Mouse (Mus musculus) intestine, embryonic 14.5 days (tissue): ENCODE results near the gene Mroh9. TPM values are rescaled to one million over a fixed set of nuclear protein-coding genes. Genes with fewer than 3 reads are reported as not detected.

Source experiments
- ATAC-seq: fragments of 200-750 bp; cut with Nextera tagmentation; replicated peaks from 2 replicates; pipeline ENCODE4 v1.8.0; 2017; ENCODE audit warnings: low read depth, moderate number of reproducible peaks, moderate TSS enrichment, moderate library complexity; ENCODE audit not compliant: low FRiP score, low TSS enrichment
- DNase-seq: peaks from one replicate; pipeline ENCODE4 v3.0.0-alpha.2; 2018; ENCODE audit warnings: low spot score
- H3K27ac ChIP-seq: fragments of 300-500 bp; sonication (generic); 2 replicates; pipeline ENCODE4 v1.5.1; 2014; ENCODE audit warnings: low read depth, mild to moderate bottlenecking, control low read depth
- H3K27me3 ChIP-seq: fragments of 300-500 bp; sonication (generic); replicated peaks from 2 replicates; pipeline ENCODE4 v1.6.1; 2014; ENCODE audit warnings: low read length, control low read depth; ENCODE audit not compliant: control insufficient read depth, insufficient read depth
- H3K36me3 ChIP-seq: fragments of 300-500 bp; sonication (generic); 2 replicates; pipeline ENCODE4 v1.6.1; 2014; ENCODE audit warnings: low read length, control low read depth; ENCODE audit not compliant: control insufficient read depth, insufficient read depth
- H3K4me1 ChIP-seq: fragments of 300-500 bp; sonication (generic); replicated peaks from 2 replicates; pipeline ENCODE4 v1.6.1; 2014; ENCODE audit warnings: low read length, control low read depth, mixed read lengths; ENCODE audit not compliant: control insufficient read depth, insufficient read depth
- H3K4me2 ChIP-seq: fragments of 300-500 bp; sonication (generic); 2 replicates; pipeline ENCODE4 v1.6.1; 2014; ENCODE audit warnings: low read length
- H3K4me3 ChIP-seq: fragments of 300-500 bp; sonication (generic); 2 replicates; pipeline ENCODE4 v1.5.1; 2014; ENCODE audit warnings: low read depth, low read length, control low read depth, mixed read lengths
- H3K9ac ChIP-seq: fragments of 300-500 bp; sonication (generic); 2 replicates; pipeline ENCODE4 v1.6.1; 2014; ENCODE audit warnings: mild to moderate bottlenecking, low read length
- H3K9me3 ChIP-seq: fragments of 300-500 bp; sonication (generic); 2 replicates; pipeline ENCODE4 v1.6.1; 2016; ENCODE audit warnings: low read length, control low read depth; ENCODE audit not compliant: control insufficient read depth
- WGBS: fragments of 180-500 bp; shearing (Covaris S2); extraction: QIAGEN DNeasy Blood & Tissue Kit; methylation state at CpG from one replicate; pipeline ENCODE4 v1.1.7; 2014; 5-methylcytosine and 5-hydroxymethylcytosine counted together
- polyA plus RNA-seq: library from polyadenylated mRNA; unstranded; fragments of >200 nt; fragmentation: Nextera tagmentation; extraction: Ambion mirVana; gene quantifications from 2 replicates; pipeline ENCODE4 v1.2.1, GENCODE M21; 2014

Gene Mroh9
- polyA plus RNA-seq, 1 experiment from 2014 or later: not detected

GRCm38 (mm10) chr1:162987546-162987945 is 97.9 kb downstream of the Mroh9 start:
- Histone ChIP-seq H3K9ac (no peak overlapping the region), H3K27me3 (no peaks in the 10 kb centered on the region), H3K9me3 (no peaks in the 10 kb centered on the region), H3K27ac (no peak overlapping the region), H3K36me3 (no peaks in the 10 kb centered on the region), H3K4me1 (no peaks in the 10 kb centered on the region), H3K4me2 (no peak overlapping the region), H3K4me3 (no peak overlapping the region)
- 60% methylated on average over 3 of the region's 3 CpGs for WGBS
- no peak for DNase-seq
- ATAC-seq: no peak

GRCm38 (mm10) chr1:162986777-162987176 is 98.7 kb downstream of the Mroh9 start:
- Histone ChIP-seq H3K4me1 (no peaks in the 10 kb centered on the region), H3K27me3 (no peaks in the 10 kb centered on the region), H3K4me3 (no peak overlapping the region), H3K9ac (no peak overlapping the region), H3K36me3 (no peaks in the 10 kb centered on the region), H3K4me2 (no peak overlapping the region), H3K9me3 (no peaks in the 10 kb centered on the region), H3K27ac (no peak overlapping the region)
- WGBS: 79% methylated on average over 1 of the region's 1 CpGs
- DNase-seq (no peak), ATAC-seq (no peak)

GRCm38 (mm10) chr1:162986121-162986748 is 99.2 kb downstream of the Mroh9 start:
- Histone ChIP-seq H3K27me3 (no peaks in the 10 kb centered on the region), H3K9ac (no peak overlapping the region), H3K4me1 (no peaks in the 10 kb centered on the region), H3K27ac (no peak overlapping the region), H3K9me3 (no peaks in the 10 kb centered on the region), H3K36me3 (no peaks in the 10 kb centered on the region), H3K4me2 (no peak overlapping the region), H3K4me3 (no peak overlapping the region)
- no peak for ATAC-seq
- no peak for DNase-seq
- 85% methylated on average over 2 of the region's 2 CpGs for WGBS

GRCm38 (mm10) chr1:162984428-162984827 is 101.0 kb downstream of the Mroh9 start, which contains the start of gene Fmo3:
Fmo3 (minus strand) TSS chr1:162984528.
- no peak within 1 kb of the TSS for H3K9ac ChIP-seq
- no peaks in the 10 kb centered on the region for H3K27me3 ChIP-seq
- no peaks in the 10 kb centered on the region for H3K9me3 ChIP-seq
- no peaks in the 10 kb centered on the region for H3K36me3 ChIP-seq
- H3K4me3 ChIP-seq: no peak within 1 kb of the TSS
- no peak within 1 kb of the TSS for H3K27ac ChIP-seq
- no peaks in the 10 kb centered on the region for H3K4me1 ChIP-seq
- ATAC-seq (no peak), DNase-seq (no peak)
- WGBS: 83% methylated on average over 1 of the region's 1 CpGs
- H3K4me2 ChIP-seq: no peak within 1 kb of the TSS

Other genes with a start within 250 kb of the Mroh9 start
- 12.4 and 15.2 TPM in 2 replicates for gene Fmo1, start 219.1 kb downstream of the Mroh9 start, polyA plus RNA-seq
- 0.22 and 1.5 TPM in 2 replicates for gene Fmo2, start 186.9 kb downstream of the Mroh9 start, polyA plus RNA-seq
- 0.08 TPM in 1 of 2 replicates, not detected in the other for gene Fmo6, start 148.2 kb downstream of the Mroh9 start, polyA plus RNA-seq
- 0.08 TPM in 1 of 2 replicates, not detected in the other for gene Fmo3, start 101.1 kb downstream of the Mroh9 start, polyA plus RNA-seq
- gene Prrx1, start 228.0 kb upstream of the Mroh9 start, polyA plus RNA-seq: 1.2 and 2.2 TPM in 2 replicates